Mouse (Mus musculus) ovary, adult 10 weeks (tissue): ENCODE results near the gene Olfr452. TPM values are rescaled to one million over a fixed set of nuclear protein-coding genes. Genes with fewer than 3 reads are reported as not detected.

Experiments
- polyA plus RNA-seq: library from polyadenylated mRNA; stranded (reverse); fragments of 350-450 nt; fragmentation: Illumina TruSeq; extraction: RNeasy Lipid Tissue Mini Kit (QIAGEN cat#74804); gene quantifications from one replicate; pipeline ENCODE4 v1.2.3, GENCODE M21; 2014

Gene Olfr452
- polyA plus RNA-seq = not detected

GRCm38 (mm10) chr6:42784793-42785192, at the start of gene Olfr452:
Gene Olfr452, plus strand, starts transcription at chr6:42785093.

GRCm38 (mm10) chr6:42739071-42739470, 45.8 kb upstream of the Olfr452 start, which contains the start of gene Olfr453:
Gene Olfr453, plus strand, starts transcription at chr6:42739371.

GRCm38 (mm10) chr6:42756104-42756503, 28.8 kb upstream of the Olfr452 start, which contains the start of gene Olfr38:
Gene Olfr38, plus strand, starts transcription at chr6:42756404.

GRCm38 (mm10) chr6:42811639-42812038, 26.7 kb downstream of the Olfr452 start, which contains the start of gene Olfr450:
Gene Olfr450, plus strand, starts transcription at chr6:42811939.

GRCm38 (mm10) chr6:42834084-42834483, 49.2 kb downstream of the Olfr452 start, which contains the start of gene Olfr449:
Gene Olfr449, plus strand, starts transcription at chr6:42834384.

Other genes starting within 250 kb of the Olfr452 start
- not detected for gene Olfr455, start 237.5 kb upstream of the Olfr452 start, polyA plus RNA-seq
- not detected for gene Tcaf3, start 187.4 kb upstream of the Olfr452 start, polyA plus RNA-seq
- gene Tcaf2, start 139.8 kb upstream of the Olfr452 start, polyA plus RNA-seq = 13.4 TPM
- 178 TPM for gene Tcaf1, start 75.0 kb upstream of the Olfr452 start, polyA plus RNA-seq
- gene Olfr453, start 45.7 kb upstream of the Olfr452 start, polyA plus RNA-seq = not detected
- not detected for gene Olfr38, start 28.7 kb upstream of the Olfr452 start, polyA plus RNA-seq
- gene Olfr450, start 26.8 kb downstream of the Olfr452 start, polyA plus RNA-seq = not detected
- not detected for gene Olfr449, start 49.3 kb downstream of the Olfr452 start, polyA plus RNA-seq
- not detected for gene Olfr448, start 105.3 kb downstream of the Olfr452 start, polyA plus RNA-seq
- gene Olfr447, start 123.8 kb downstream of the Olfr452 start, polyA plus RNA-seq = not detected
- gene Olfr446, start 136.3 kb downstream of the Olfr452 start, polyA plus RNA-seq = not detected
- gene Olfr444, start 164.0 kb downstream of the Olfr452 start, polyA plus RNA-seq = not detected